ENCODE assay signal across 23 mouse cellular contexts in the genomic region with DNA sequence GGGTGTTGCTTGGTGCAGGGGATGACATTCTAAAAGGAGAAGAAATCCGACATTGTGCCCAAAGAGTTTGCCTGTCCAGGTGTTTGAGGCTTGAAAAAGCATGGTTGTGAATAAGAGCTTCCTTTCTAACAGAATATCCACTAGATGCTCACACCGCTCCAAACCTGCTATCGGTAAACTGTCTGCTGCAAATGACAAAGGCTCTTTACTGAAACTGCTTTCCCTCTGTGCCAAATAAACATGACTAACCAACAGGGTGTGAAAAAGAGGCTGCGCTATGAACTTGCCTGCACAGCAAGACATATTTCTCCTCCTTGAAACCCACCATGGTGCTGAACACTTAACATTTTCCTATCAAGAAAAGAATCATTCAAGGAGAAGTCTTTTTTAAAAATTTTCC. TPM values are rescaled to one million over a fixed set of nuclear protein-coding genes. Genes with fewer than 3 reads are reported as not detected.
DNase-seq lines count a peak whose midpoint lies in the region; ATAC-seq and TF ChIP-seq lines count a peak whose summit lies in the region.
"Had no signal": no experiment of that assay in that cellular context is flagged by ENCODE, and none has a peak within 500 bp of the region (broad histone marks: within the 10 kb centered on the region; RNA-seq: fewer than 3 reads in every experiment).

No protein-coding gene starts in this region.

- H3K27ac ChIP-seq in gastrocnemius, adult 2 months = peak overlapping the region; percentile 35; the same call in 1 of the 2 replicates
- H3K27ac ChIP-seq: forebrain, embryonic 13.5 days; heart, embryonic 13.5 days; hindbrain, embryonic 15.5 days; layer of hippocampus, adult 2 months; liver, embryonic 14.5 days had no signal

- intact Hi-C loops in gastrocnemius, adult 2 months (cut with DNase I) = no loop called here
- intact Hi-C loops in gastrocnemius, postnatal 36 days (cut with DNase I) = no loop called here

- no peak for TF ChIP-seq CTCF in gastrocnemius, adult 2 months (IDR thresholded peaks at IDR 0.05)

- ATAC-seq in cerebellum, adult (ENCODE audit: insufficient number of reproducible peaks, low FRiP score, low TSS enrichment) = no peak
- ATAC-seq: forebrain, embryonic 13.5 days had no signal

- DNase-seq in cerebellum, adult 18-20 months = peak; percentile 11 to 41
- DNase-seq in gastrocnemius, adult 2 months = no peak
- no peak for DNase-seq in gastrocnemius, postnatal 36 days
- peak; percentile 34 to 38 for DNase-seq in cerebellum, postnatal 10 days
- no peak for DNase-seq in lung, postnatal 10 days
- no peak for DNase-seq in heart, adult 11 months
- DNase-seq: adrenal gland, postnatal 25 days; kidney, adult 2 months; kidney, postnatal 36 days; liver; lung, adult 2 months; lung, postnatal 14 days; midbrain, embryonic 14.5 days; right cerebral cortex, postnatal 25 days; spleen, adult 18-20 months; thymus, adult 18-20 months; thymus, postnatal 25 days had no signal

- H3K4me3 ChIP-seq in gastrocnemius, adult 2 months = no peak overlapping the region
- H3K4me3 ChIP-seq: forebrain, embryonic 13.5 days; heart, embryonic 13.5 days; hindbrain, embryonic 15.5 days; layer of hippocampus, adult 2 months had no signal

RNA-seq across cellular contexts. Expression of a gene that starts 27.2 kb away (rescaled TPM):
- total RNA-seq in gastrocnemius, adult 2 months (2021) = 10 to 100 TPM; 42.9 to 60.6 TPM
- 10 to 100 TPM; 33.4 to 42.6 TPM for total RNA-seq in gastrocnemius, postnatal 36 days (2021)

Comparison
In these comparisons a context has a peak if more than half of its experiments do, and no peak if none do; other contexts are left out.
1. DNase-seq: peak in cerebellum, adult 18-20 months (2 of 2) and cerebellum, postnatal 10 days (2 of 2); none in gastrocnemius, adult 2 months (single experiment), gastrocnemius, postnatal 36 days (0 of 2), lung, postnatal 10 days (single experiment) and heart, adult 11 months (single experiment).